Comparison of ENCODE assay signal across 5 mouse cellular contexts in genomic region chr17:31695356-31695755, GRCm38 (mm10).
DNase-seq lines count a peak whose midpoint lies in the region.

No protein-coding gene starts in this region.

- DNase-seq in ES-CJ7 (ENCODE audit: low read depth, low spot score): peak; percentile 48
- DNase-seq in kidney, adult 11 months: peak; percentile 79
- peak; percentile 74 to 84 for DNase-seq in kidney, adult 8-10 months
- peak; percentile 26 for DNase-seq in kidney, postnatal 14 days
- peak; percentile 67 to 74 for DNase-seq in kidney, postnatal 36 days

Comparison
In these comparisons a context has a peak if more than half of its experiments do, and no peak if none do; other contexts are left out.
1. Peak in every context shown above with its lines: DNase-seq.
2. DNase-seq: peak in every context shown above with its lines; median percentile 79 in kidney, adult 11 months; 79 in kidney, adult 8-10 months; 70 in kidney, postnatal 36 days; 48 in ES-CJ7; 26 in kidney, postnatal 14 days.